Mouse (Mus musculus): Measurements from ENCODE around the gene Creld1. TPM values are rescaled to one million over a fixed set of nuclear protein-coding genes. Genes with fewer than 3 reads are reported as not detected.

The Creld1 gene
- polyA plus RNA-seq, 1 experiment from 2014 or later: 42.1 TPM

DNA sequence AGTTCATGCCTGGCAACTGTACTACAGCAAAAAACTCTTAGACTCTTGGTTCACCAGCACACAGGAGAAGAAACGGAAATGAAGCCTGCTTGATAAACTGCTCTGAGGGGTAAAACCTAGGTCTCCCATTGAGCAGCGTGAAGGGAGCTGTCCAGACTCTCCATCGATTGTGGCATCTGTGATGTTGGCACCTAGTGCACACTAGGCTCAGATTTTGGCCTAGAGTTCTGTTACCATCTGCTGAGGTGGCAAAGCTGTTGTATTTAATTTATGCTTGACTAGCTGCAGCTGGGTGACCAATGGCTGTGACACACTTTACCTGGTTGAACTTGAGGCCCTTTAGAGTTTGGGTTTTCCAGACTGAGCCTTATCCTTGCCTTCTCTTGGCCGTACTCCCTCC, 35.5 kb upstream of the Creld1 start:
- Histone ChIP-seq H3K4me1 (peaks cover 10% of the 10 kb centered on the region), H3K27ac (no peak overlapping the region), H3K27me3 (ENCODE audit: insufficient read depth, poor library complexity, severe bottlenecking) (no peaks in the 10 kb centered on the region), H3K36me3 (peaks cover 38% of the 10 kb centered on the region), H3K4me3 (no peak overlapping the region), H3K9me3 (no peaks in the 10 kb centered on the region)
- WGBS: 92% methylated on average over 4 of the region's 4 CpGs
- no peak for DNase-seq (ENCODE audit: low spot score)

DNA sequence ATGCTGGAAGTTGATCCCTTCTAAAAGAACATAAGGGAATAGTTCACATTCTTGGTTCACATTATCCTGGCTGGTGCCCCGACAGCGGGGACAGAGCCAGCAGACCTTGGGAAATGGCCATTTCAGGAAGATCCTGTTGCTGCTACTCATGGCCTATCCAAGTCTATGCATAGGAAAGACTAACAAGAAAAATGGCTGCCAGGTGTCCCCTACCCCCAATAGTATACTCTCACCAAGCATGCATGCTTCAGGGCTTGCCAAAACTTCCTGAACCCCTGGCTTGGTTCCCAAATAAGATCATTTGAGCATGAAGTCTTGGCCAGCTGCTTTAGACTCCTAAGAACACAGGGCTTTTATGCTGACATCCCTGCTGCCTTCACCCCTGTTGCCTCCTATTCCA, 31.3 kb upstream of the Creld1 start:
- Histone ChIP-seq H3K4me3 (no peak overlapping the region), H3K36me3 (peaks cover 24% of the 10 kb centered on the region), H3K4me1 (0 out of 2 replicates have a peak, but pooled peaks cover 4% of the 10 kb centered on the region), H3K9me3 (no peaks in the 10 kb centered on the region), H3K27ac (no peak overlapping the region), H3K27me3 (ENCODE audit: insufficient read depth, poor library complexity, severe bottlenecking) (no peaks in the 10 kb centered on the region)
- no peak for DNase-seq (ENCODE audit: low spot score)
- WGBS: 81% methylated on average over 2 of the region's 2 CpGs

DNA sequence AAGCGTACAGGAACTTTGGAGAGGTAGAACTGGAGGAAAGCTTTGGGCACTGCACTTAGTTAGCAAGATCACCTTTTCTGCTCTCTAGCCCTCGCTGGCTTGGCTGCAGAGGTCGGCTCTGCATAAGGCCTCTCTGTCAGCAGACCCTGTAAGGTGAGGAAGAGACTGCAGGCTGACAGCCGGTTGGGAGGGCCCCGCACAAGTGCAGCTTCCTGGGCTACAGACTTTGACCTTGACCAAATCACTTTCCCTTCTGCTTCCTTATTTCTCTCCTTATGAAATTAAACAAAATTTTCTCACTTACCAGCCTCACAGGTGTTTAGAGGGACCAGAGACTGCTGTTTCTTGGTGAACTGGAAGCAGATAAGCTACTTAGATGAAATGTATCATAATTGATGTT, 28.1 kb upstream of the Creld1 start:
- DNase-seq (ENCODE audit: low spot score): no peak
- Histone ChIP-seq H3K27ac (no peak overlapping the region), H3K4me1 (peaks cover 11% of the 10 kb centered on the region; the same call in 1 of the 2 replicates), H3K4me3 (no peak overlapping the region), H3K36me3 (no peaks in the 10 kb centered on the region), H3K9me3 (no peaks in the 10 kb centered on the region), H3K27me3 (ENCODE audit: insufficient read depth, poor library complexity, severe bottlenecking) (peaks cover 9% of the 10 kb centered on the region; the same call in 1 of the 2 replicates)
- WGBS: 48% methylated on average over 5 of the region's 5 CpGs

DNA sequence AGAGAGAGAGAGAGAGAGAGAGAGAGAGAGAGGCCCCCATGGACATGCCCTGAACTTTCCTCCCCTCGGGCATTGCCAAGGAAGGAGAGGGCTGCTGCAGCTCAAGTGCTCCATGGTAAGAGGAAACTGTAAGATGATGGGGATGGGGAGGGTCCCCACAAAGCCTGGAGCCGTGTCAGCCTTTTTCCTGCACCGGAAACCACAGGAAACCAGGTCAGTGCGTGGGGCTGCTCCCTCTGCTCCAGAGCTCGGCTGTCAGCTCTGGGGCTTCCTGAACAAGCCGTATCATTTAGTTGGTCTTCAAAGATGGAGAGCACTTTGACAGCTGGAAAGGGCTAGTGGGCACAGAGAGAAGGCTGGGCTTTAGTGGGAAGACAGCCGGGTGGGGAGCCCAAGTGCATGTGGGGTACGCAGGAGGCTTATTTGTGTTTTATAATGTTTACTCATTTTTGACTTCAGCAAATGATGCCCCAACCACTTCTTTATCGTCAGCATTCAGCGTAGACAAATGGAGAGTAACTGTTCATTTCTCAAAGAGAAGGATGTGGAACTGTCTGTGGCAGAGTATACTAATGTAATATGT, 25.1 kb upstream of the Creld1 start, which contains the start of gene Il17re:
Il17re (plus strand) TSS at position 533 of the 583 bp plus-strand sequence.
- DNase-seq (ENCODE audit: low spot score): no peak
- Histone ChIP-seq H3K27ac (no peak within 1 kb of the TSS), H3K27me3 (ENCODE audit: insufficient read depth, poor library complexity, severe bottlenecking) (peaks cover 9% of the 10 kb centered on the region; the same call in 1 of the 2 replicates), H3K9me3 (no peaks in the 10 kb centered on the region), H3K36me3 (no peaks in the 10 kb centered on the region), H3K4me1 (peaks cover 11% of the 10 kb centered on the region; the same call in 1 of the 2 replicates), H3K4me3 (no peak within 1 kb of the TSS)
- 66% methylated on average over 10 of the region's 10 CpGs for WGBS

DNA sequence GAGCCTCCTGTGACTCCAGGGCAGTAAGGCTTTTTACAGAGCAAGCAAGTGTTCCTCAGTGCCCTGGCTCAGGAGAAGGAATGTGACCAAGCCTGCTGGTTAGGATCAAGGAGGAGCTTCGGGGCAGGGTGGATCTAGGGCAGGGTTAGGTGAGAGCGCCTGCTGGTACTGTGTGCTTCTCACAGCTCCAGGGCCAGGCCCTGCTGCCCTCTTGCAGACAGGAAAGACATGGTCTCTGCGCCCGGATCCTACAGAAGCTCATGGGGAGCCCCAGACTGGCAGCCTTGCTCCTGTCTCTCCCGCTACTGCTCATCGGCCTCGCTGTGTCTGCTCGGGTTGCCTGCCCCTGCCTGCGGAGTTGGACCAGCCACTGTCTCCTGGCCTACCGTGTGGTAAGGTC, 24.5 kb upstream of the Creld1 start:
- DNase-seq (ENCODE audit: low spot score): no peak
- 47% methylated on average over 10 of the region's 10 CpGs for WGBS

DNA sequence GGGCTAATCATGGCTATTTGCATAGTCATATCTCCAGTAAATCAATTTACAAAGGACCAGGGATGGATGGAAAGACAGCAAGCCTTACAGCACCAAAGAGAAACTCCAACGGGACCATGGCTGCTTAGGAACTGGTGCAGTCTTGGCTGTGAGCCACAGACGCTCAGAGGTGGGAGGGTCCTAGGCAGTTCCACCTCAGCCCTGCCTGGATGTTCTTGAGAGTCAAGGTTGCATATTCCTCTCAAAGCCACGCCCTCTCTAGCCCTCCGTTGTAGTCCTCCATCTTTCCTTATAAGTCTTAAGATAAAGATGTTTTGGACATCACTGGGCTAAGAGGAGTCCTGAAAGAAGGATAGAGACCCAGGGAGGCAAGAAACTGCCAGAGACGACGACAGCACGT, 19.1 kb upstream of the Creld1 start:
- peaks cover 41% of the 10 kb centered on the region; the same call in 1 of the 2 replicates for H3K27me3 ChIP-seq (ENCODE audit: insufficient read depth, poor library complexity, severe bottlenecking)
- H3K4me3 ChIP-seq: no peak overlapping the region
- 71% methylated on average over 7 of the region's 7 CpGs for WGBS
- no peaks in the 10 kb centered on the region for H3K9me3 ChIP-seq
- H3K27ac ChIP-seq: no peak overlapping the region
- no peaks in the 10 kb centered on the region for H3K36me3 ChIP-seq
- DNase-seq (ENCODE audit: low spot score): no peak
- peaks cover 2% of the 10 kb centered on the region for H3K4me1 ChIP-seq

More for the DNA sequence above, 24.5 kb upstream of the Creld1 start:
- Histone ChIP-seq H3K27me3 (ENCODE audit: insufficient read depth, poor library complexity, severe bottlenecking) (peaks cover 9% of the 10 kb centered on the region; the same call in 1 of the 2 replicates), H3K27ac (no peak overlapping the region), H3K9me3 (no peaks in the 10 kb centered on the region), H3K4me1 (peaks cover 11% of the 10 kb centered on the region; the same call in 1 of the 2 replicates), H3K36me3 (no peaks in the 10 kb centered on the region), H3K4me3 (no peak overlapping the region)

DNA sequence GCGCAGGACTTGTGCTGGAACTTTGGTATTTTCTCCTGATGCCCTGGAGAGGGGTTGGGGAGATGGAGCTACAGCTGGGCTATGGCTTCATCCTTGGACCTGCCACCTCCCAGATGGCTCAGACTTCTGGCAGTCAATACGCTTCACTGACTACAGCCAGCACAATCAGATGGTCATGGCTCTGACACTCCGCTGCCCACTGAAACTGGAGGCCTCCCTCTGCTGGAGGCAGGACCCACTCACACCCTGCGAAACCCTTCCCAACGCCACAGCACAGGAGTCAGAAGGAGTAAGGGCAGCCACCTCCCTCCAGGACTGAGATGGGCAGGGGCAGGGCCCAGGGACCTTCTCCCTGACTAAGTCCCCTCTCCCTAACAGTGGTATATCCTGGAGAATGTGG, 17.5 kb upstream of the Creld1 start:
- Histone ChIP-seq H3K9me3 (no peaks in the 10 kb centered on the region), H3K27ac (no peak overlapping the region), H3K4me1 (peaks cover 15% of the 10 kb centered on the region), H3K4me3 (no peak overlapping the region), H3K36me3 (no peaks in the 10 kb centered on the region), H3K27me3 (ENCODE audit: insufficient read depth, poor library complexity, severe bottlenecking) (peaks cover 55% of the 10 kb centered on the region)
- no peak for DNase-seq (ENCODE audit: low spot score)
- WGBS: 53% methylated on average over 5 of the region's 5 CpGs

DNA sequence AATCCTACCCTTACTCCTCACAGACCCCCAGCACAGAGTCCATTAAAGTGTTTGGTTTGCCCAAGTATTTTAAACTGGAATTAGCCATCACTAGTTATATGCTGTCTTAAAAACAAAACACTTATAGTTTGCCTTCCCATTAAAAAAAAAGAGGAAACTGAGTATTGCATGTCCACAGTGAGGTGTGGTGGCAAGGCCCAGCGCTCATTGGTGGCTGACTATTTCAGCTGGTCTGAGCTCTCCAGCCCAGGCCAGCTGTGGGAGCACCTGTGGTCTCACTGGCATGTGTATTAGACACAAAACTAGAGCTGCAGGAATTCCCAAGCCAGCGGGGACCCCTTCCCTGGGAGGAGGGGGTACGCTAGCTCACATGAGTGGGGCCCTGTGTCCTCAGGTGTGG, 14.6 kb upstream of the Creld1 start:
- Histone ChIP-seq H3K4me3 (no peak overlapping the region), H3K27me3 (ENCODE audit: insufficient read depth, poor library complexity, severe bottlenecking) (peaks cover 79% of the 10 kb centered on the region)
- DNase-seq (ENCODE audit: low spot score): no peak

DNA sequence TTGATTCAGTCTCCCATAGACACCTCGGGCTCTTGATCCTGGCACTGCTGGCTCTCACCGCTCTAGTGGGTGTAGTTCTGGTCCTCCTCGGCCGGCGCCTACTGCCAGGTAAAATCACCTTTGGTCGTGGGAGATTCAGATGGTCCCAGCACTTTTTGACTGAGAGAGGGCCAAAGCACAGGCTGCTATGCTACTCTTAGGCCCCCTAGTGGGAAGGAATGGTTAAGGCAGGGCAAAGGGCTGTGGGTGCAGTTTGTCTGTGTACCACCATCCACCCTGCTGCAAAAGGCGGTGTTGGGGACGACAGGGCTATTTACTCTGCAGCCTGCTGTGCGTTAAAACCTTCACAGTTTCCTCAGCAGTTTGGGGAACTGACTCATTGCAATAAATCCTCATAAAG, 14.1 kb upstream of the Creld1 start:
- no peaks in the 10 kb centered on the region for H3K9me3 ChIP-seq
- 6% methylated on average over 9 of the region's 9 CpGs for WGBS
- peak; percentile 88 for DNase-seq (ENCODE audit: low spot score)
- peaks cover 31% of the 10 kb centered on the region for H3K4me1 ChIP-seq
- peaks cover 82% of the 10 kb centered on the region for H3K27me3 ChIP-seq (ENCODE audit: insufficient read depth, poor library complexity, severe bottlenecking)
- 0 out of 2 replicates have a peak overlapping the region, but pooled peaks have one; percentile 65 for H3K27ac ChIP-seq
- no peaks in the 10 kb centered on the region for H3K36me3 ChIP-seq
- H3K4me3 ChIP-seq: peak overlapping the region; percentile 57

More for the DNA sequence above, 14.6 kb upstream of the Creld1 start:
- no peak overlapping the region for H3K27ac ChIP-seq
- WGBS: 61% methylated on average over 3 of the region's 3 CpGs
- no peaks in the 10 kb centered on the region for H3K9me3 ChIP-seq
- peaks cover 31% of the 10 kb centered on the region for H3K4me1 ChIP-seq
- no peaks in the 10 kb centered on the region for H3K36me3 ChIP-seq

DNA sequence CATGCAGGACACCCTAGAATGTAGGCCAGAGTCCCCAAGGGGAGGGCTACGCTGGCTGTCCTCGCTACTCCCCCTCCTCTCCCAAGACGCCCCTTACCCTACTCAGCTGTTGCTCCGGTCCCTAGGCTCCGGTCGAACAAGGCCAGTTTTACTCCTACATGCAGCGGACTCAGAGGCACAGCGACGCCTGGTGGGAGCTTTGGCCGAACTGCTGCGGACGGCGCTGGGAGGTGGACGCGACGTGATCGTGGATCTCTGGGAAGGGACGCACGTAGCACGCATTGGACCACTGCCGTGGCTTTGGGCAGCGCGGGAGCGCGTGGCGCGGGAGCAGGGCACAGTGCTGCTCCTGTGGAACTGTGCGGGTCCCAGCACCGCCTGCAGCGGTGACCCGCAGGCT, 13.7 kb upstream of the Creld1 start:
- Histone ChIP-seq H3K36me3 (no peaks in the 10 kb centered on the region), H3K27ac (peak overlapping the region; percentile 65), H3K27me3 (ENCODE audit: insufficient read depth, poor library complexity, severe bottlenecking) (peaks cover 82% of the 10 kb centered on the region), H3K9me3 (no peaks in the 10 kb centered on the region), H3K4me1 (peaks cover 31% of the 10 kb centered on the region), H3K4me3 (peak overlapping the region; percentile 57)
- peak; percentile 86 for DNase-seq (ENCODE audit: low spot score)
- WGBS: 1% methylated on average over 31 of the region's 31 CpGs

DNA sequence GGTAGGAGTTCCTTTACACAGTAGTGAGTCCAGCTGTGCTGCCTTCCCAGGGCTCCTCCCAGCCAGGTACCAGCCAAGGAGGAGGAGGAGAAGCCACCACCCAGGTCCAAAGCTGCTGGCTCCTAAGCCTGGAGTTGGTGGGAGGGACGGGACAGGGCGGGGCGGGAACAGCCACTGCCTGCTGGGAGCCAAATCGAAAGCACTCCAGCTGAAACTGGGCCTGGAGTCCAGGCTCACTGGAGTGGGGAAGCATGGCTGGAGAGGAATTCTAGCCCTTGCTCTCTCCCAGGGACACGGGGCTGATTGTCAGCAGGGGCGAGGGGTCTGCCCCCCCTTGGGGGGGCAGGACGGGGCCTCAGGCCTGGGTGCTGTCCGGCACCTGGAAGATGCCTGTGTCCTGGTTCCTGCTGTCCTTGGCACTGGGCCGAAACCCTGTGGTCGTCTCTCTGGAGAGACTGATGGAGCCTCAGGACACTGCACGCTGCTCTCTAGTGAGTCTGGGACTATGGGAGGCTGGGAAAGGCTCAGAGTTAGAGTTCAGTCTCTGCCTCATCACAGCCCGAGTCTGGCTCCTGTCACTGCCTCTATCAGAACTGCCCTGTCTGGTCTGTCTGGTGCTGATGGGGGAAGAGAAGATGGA, 11.7 kb upstream of the Creld1 start, which contains the start of gene Il17rc:
Il17rc (plus strand) TSS at position 131 of the 640 bp plus-strand sequence.
- Histone ChIP-seq H3K9me3 (no peaks in the 10 kb centered on the region), H3K4me1 (peaks cover 31% of the 10 kb centered on the region), H3K36me3 (no peaks in the 10 kb centered on the region), H3K27me3 (ENCODE audit: insufficient read depth, poor library complexity, severe bottlenecking) (peaks cover 73% of the 10 kb centered on the region), H3K4me3 (peak within 1 kb of the TSS; percentile 44), H3K27ac (peak within 1 kb of the TSS; percentile 72)
- 21% methylated on average over 12 of the region's 12 CpGs for WGBS
- no peak for DNase-seq (ENCODE audit: low spot score)

DNA sequence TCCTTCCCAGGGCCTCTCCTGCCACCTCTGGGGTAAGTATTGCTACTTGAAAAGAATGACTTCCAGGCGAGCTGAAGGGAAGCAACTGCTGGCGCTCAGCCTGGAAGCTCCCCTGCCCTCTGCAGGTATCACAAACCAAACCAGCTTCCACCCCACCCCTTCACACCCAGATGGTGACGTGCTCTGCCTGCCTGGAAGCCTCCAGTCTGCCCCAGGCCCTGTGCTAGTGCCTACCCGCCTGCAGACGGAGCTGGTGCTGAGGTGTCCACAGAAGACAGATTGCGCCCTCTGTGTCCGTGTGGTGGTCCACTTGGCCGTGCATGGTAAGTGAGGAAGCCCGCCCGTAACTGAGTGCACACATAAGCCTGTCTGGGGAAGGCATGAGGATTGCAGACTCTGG, 11.0 kb upstream of the Creld1 start:
- Histone ChIP-seq H3K36me3 (no peaks in the 10 kb centered on the region), H3K27ac (no peak overlapping the region), H3K27me3 (ENCODE audit: insufficient read depth, poor library complexity, severe bottlenecking) (peaks cover 75% of the 10 kb centered on the region), H3K4me3 (no peak overlapping the region), H3K9me3 (no peaks in the 10 kb centered on the region), H3K4me1 (peaks cover 31% of the 10 kb centered on the region)
- DNase-seq (ENCODE audit: low spot score): no peak
- WGBS: 61% methylated on average over 10 of the region's 10 CpGs

DNA sequence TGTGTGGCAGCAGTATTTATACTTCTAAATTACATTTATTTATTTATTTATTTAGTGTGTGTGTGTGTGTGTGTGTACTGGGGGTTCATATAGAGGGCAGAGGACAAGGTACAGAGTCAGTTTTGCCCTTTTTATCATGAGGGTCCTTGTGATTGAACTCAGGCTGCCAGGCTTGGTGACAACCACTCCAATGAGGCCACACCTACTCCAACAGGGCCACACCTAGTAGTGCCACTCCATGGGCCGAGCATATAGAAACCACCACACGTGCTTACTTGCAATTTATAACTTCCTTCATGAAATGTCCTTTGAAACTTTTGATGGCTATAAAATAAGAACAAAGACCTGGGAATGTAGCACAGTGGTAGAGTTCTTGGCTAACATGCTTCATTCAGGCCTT, 9.9 kb upstream of the Creld1 start:
- DNase-seq (ENCODE audit: low spot score): no peak
- peaks cover 79% of the 10 kb centered on the region for H3K27me3 ChIP-seq (ENCODE audit: insufficient read depth, poor library complexity, severe bottlenecking)
- no peaks in the 10 kb centered on the region for H3K36me3 ChIP-seq
- H3K27ac ChIP-seq: no peak overlapping the region
- no peak overlapping the region for H3K4me3 ChIP-seq
- H3K9me3 ChIP-seq: no peaks in the 10 kb centered on the region
- WGBS: 69% methylated on average over 2 of the region's 2 CpGs
- peaks cover 31% of the 10 kb centered on the region for H3K4me1 ChIP-seq

Data from heart, embryonic 10.5 days (tissue).